8 mouse cellular contexts compared by ENCODE assay signal in the genomic region with DNA sequence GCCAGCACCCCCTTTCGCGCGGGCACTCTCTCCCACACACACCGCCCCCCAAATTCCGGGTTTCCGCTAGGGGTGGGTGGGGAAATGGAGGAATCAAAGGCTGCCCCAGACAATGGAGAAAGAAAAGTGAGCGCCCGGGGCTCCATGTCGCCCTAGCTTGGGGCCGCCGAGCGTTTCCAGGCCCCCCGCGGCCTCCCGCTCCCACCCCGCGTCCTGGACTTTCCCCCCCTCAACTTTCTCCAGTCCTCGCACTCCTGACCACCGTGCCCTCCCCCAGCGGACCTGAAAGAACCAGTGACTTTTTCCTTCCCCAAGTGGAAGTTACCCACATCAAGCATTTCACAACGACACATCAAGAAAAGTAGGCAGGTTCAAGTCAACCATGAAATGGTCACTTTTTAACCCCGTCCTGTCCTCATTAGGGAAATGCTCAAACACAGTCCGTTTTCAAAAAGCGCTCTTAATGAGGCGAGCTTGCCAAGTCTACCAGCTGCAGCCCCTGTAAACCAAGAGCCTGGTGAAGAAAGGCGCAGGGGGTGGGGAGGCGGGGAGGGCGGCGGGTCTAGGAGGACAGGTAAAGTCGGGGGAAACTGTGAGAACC.
A peak's percentile ranks its signal among the peaks of the same experiment; 100 is the strongest.
DNase-seq lines count a peak whose midpoint lies in the region; ATAC-seq and TF ChIP-seq lines count a peak whose summit lies in the region.

No protein-coding gene starts in this region.

- peak overlapping the region; percentile 73 for H3K4me3 ChIP-seq in liver, adult 2 months (ENCODE audit: insufficient read depth, low read depth, low read length)
- peak overlapping the region; percentile 86 for H3K4me3 ChIP-seq in kidney, embryonic 14.5 days (ENCODE audit: low read length)
- peak overlapping the region; percentile 98 for H3K4me3 ChIP-seq in lung, embryonic 16.5 days (ENCODE audit: low read length)
- H3K4me3 ChIP-seq in stomach, embryonic 15.5 days (replicated peaks), result peak overlapping the region; percentile 92

- TF ChIP-seq POLR2A in liver, adult 2 months (IDR thresholded peaks at IDR 0.05; ENCODE audit: extremely low read depth, insufficient read depth, low read length), result 0 out of 2 replicates have a peak, but pooled peaks have one; percentile 34

- WGBS in liver, adult 2 months, result under 1% methylated on average over 30 of the region's 30 CpGs
- WGBS in kidney, embryonic 14.5 days, result under 1% methylated on average over 30 of the region's 30 CpGs
- WGBS in lung, embryonic 16.5 days, result under 1% methylated on average over 24 of the region's 30 CpGs
- 1% methylated on average over 26 of the region's 30 CpGs for WGBS in stomach, embryonic 15.5 days

- H3K27ac ChIP-seq in liver, adult 2 months (replicated peaks; ENCODE audit: insufficient read depth, low read depth, low read length), result peak overlapping the region; percentile 99
- H3K27ac ChIP-seq in kidney, embryonic 14.5 days (ENCODE audit: low read depth, low read length), result peak overlapping the region; percentile 98
- H3K27ac ChIP-seq in lung, embryonic 16.5 days (ENCODE audit: low read length), result peak overlapping the region; percentile 100
- peak overlapping the region; percentile 100 for H3K27ac ChIP-seq in stomach, embryonic 15.5 days

- no peak for TF ChIP-seq CTCF in liver, adult 2 months (IDR thresholded peaks at IDR 0.05; ENCODE audit: low read depth, low read length)

- H3K4me1 ChIP-seq in liver, adult 2 months (ENCODE audit: control insufficient read depth, insufficient read depth, low read length), result peaks cover 15% of the 10 kb centered on the region
- H3K4me1 ChIP-seq in kidney, embryonic 14.5 days (ENCODE audit: control insufficient read depth, insufficient read depth, low read length), result peaks cover 28% of the 10 kb centered on the region
- peaks cover 33% of the 10 kb centered on the region for H3K4me1 ChIP-seq in lung, embryonic 16.5 days (replicated peaks; ENCODE audit: control insufficient read depth, insufficient read depth, low read length)
- peaks cover 6% of the 10 kb centered on the region; the same call in 1 of the 2 replicates for H3K4me1 ChIP-seq in stomach, embryonic 15.5 days

- H3K4me2 ChIP-seq in kidney, embryonic 14.5 days (replicated peaks; ENCODE audit: low read depth, low read length), result peak overlapping the region; percentile 66
- peak overlapping the region; percentile 98 for H3K4me2 ChIP-seq in lung, embryonic 16.5 days (ENCODE audit: low read depth, low read length)
- H3K4me2 ChIP-seq in stomach, embryonic 15.5 days, result peak overlapping the region; percentile 93

- no peaks in the 10 kb centered on the region for H3K36me3 ChIP-seq in liver, adult 2 months (ENCODE audit: control insufficient read depth, insufficient read depth, low read length)
- H3K36me3 ChIP-seq in kidney, embryonic 14.5 days (ENCODE audit: control insufficient read depth, insufficient read depth, low read length), result no peaks in the 10 kb centered on the region
- H3K36me3 ChIP-seq in lung, embryonic 16.5 days (ENCODE audit: control insufficient read depth, insufficient read depth, low read length), result no peaks in the 10 kb centered on the region
- H3K36me3 ChIP-seq in stomach, embryonic 15.5 days, result no peaks in the 10 kb centered on the region

- DNase-seq in liver, adult 2 months (ENCODE audit: extremely low read depth, low read depth, low spot score), result peak; percentile 95
- DNase-seq in liver, result no peak
- DNase-seq in adrenal gland, postnatal 36 days, result peak; percentile 66 to 79
- peak; percentile 45 to 50 for DNase-seq in frontal cortex, postnatal 14 days (ENCODE audit: low spot score in 2 of 2)
- DNase-seq in B cell, adult 2 months, result no peak

- no peaks in the 10 kb centered on the region for H3K9me3 ChIP-seq in kidney, embryonic 14.5 days (ENCODE audit: control insufficient read depth, low read length)
- H3K9me3 ChIP-seq in lung, embryonic 16.5 days (ENCODE audit: control insufficient read depth, low read length), result no peaks in the 10 kb centered on the region
- no peaks in the 10 kb centered on the region for H3K9me3 ChIP-seq in stomach, embryonic 15.5 days

- no peaks in the 10 kb centered on the region for H3K27me3 ChIP-seq in liver, adult 2 months (ENCODE audit: control insufficient read depth, insufficient read depth, low read length)
- 0 out of 2 replicates have a peak, but pooled peaks cover 3% of the 10 kb centered on the region for H3K27me3 ChIP-seq in kidney, embryonic 14.5 days (ENCODE audit: control insufficient read depth, insufficient read depth, low read length)
- no peaks in the 10 kb centered on the region for H3K27me3 ChIP-seq in lung, embryonic 16.5 days (ENCODE audit: control insufficient read depth, insufficient read depth, low read depth, low read length)
- no peaks in the 10 kb centered on the region for H3K27me3 ChIP-seq in stomach, embryonic 15.5 days (replicated peaks)

- ATAC-seq in kidney, embryonic 14.5 days (ENCODE audit: low FRiP score, low TSS enrichment), result peak; percentile 71
- ATAC-seq in lung, embryonic 16.5 days (ENCODE audit: low read depth), result peak; percentile 59
- ATAC-seq in stomach, embryonic 15.5 days (ENCODE audit: insufficient read depth, low FRiP score, low read depth), result peak; percentile 36

- H3K79me2 ChIP-seq in liver, adult 2 months (ENCODE audit: control insufficient read depth, insufficient read depth, low read length), result peaks cover 6% of the 10 kb centered on the region

- peak overlapping the region; percentile 89 for H3K9ac ChIP-seq in liver, adult 2 months (ENCODE audit: low read depth, low read length)
- H3K9ac ChIP-seq in kidney, embryonic 14.5 days (ENCODE audit: low read depth, low read length), result peak overlapping the region; percentile 97
- peak overlapping the region; percentile 100 for H3K9ac ChIP-seq in lung, embryonic 16.5 days (ENCODE audit: low read length)
- H3K9ac ChIP-seq in stomach, embryonic 15.5 days, result peak overlapping the region; percentile 58; the same call in 1 of the 2 replicates

Comparison
In these comparisons a context has a peak if more than half of its experiments do, and no peak if none do; other contexts are left out.
1. DNase-seq: peak in liver, adult 2 months (single experiment), adrenal gland, postnatal 36 days (2 of 2) and frontal cortex, postnatal 14 days (2 of 2); none in liver (single experiment) and B cell, adult 2 months (0 of 2).
2. Peak in every context shown above with its lines, with median percentiles within 50 percentile points of each other: H3K27ac ChIP-seq, H3K4me3 ChIP-seq, H3K9ac ChIP-seq, ATAC-seq and H3K4me2 ChIP-seq.